Mouse (Mus musculus) layer of hippocampus, adult 8-10 months (tissue): ENCODE measurements at regions not wholly inside any gene's neighbourhood (a gene's known extent, or its start where the extent isn't known, plus 50 kb on each side); places are given as distances from the start of the nearest gene placed in this dataset.

ENCODE experiments used
- DNase-seq, 2 experiments: peaks; one replicate each; pipeline ENCODE4 v3.0.0; 2022; ENCODE audit warnings: low spot score in 2 of 2

DNA sequence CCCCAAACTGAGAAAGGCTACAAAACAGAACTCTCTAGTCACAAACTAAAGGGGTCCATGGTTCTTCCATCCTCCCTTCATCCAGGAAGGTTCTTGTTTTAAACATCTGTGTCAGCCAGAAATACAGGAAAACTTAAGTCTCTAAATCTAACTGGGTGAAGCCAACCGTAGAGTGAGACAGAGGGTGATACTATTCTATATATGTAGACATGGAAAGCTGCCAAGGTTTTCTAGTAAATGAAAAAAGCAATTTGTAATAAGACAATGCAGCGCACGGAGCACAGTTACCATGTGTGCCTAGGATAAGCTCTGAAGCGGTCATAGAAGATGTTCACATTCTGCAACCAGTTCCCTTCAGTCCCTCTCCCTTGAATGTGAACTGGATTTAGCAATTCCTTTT, 55.4 kb downstream of the Ppp1r3c start:
- no peak for DNase-seq

DNA sequence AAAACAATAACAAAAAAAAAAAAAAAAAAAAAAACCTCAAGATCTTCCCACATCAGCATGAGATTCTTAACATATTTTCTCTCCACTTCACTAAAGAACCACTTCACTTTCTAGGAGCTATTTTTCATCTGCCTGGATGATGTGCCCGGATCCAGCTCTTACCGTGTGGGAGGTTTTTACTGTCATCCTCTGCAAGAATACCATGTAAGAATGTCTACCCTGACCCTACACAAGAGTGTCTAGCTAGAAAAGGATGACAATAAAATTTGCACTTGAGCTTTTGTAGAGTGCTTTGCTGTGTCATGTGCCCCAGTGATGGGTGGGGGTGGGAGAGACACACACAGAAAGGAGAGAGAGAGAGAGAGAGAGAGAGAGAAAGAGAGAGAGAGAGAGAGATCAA, 56.1 kb downstream of the Ppp1r3c start:
- no peak for DNase-seq

DNA sequence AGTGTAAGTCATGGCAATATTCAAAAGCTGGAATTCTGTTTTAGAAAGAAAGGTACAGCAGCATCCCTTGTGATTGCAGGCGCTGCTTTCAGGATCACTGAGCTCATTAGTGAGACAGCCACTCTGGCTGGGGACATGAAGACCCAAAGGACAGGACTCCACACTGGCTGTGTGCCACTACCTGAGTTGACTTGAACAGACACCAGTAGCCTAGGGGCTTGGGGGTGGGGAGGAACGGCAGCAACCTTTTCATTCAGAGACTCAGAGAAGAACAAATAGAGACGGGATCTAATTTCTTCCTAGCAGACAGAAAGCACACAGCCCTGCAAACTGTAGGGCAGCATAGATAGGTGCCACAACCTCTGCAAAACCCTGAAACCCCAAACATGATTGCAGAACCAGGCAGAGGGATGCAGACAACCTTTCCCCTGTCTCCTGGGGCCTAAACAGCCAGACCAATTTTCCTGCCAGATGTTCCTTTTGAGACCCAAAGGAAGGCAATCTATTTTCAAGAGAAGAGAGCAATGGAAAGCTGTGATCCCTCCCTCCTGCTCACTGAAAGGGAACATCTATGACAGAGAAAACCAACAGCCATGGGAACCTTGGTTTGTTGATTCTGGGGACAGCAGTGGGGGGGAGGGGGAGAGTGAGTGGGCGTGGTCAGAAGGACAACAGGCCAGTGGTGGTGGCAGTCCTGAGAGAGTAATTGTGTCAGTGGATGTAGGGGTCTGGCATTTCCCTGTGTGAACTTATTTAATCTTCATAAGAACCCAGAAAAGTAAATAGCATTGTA, 57.2 kb downstream of the Ppp1r3c start:
- no peak for DNase-seq

DNA sequence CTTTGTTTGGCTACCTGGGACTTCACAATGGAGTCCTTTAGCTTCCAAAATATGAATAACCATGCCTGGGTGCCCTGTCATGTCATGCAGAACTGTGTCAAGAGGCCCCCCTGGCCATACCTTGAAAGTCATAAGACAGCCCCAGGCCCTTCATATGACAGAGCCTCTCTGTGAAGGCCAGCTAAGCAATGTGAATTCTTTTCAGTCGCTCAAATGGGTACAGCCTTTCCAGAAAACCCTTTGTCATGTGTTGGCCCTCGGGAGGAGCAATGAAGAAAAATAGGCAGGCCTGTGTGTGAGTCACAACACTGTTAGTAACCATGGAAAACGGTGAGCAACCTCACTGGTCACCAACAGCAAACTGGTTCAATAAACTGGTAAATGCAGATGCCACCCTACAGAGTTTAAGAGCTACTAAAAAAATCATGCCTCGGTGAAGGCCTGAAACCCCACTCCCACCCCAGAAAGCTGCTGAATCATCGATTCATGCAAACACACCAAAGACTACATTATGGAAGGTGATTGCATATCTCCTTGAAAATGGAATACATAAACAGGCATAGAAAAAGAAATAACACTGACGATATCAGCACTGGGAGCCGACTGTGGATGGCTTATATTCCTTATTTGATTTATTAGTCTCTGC, 57.9 kb downstream of the Ppp1r3c start:
- DNase-seq, result no peak

DNA sequence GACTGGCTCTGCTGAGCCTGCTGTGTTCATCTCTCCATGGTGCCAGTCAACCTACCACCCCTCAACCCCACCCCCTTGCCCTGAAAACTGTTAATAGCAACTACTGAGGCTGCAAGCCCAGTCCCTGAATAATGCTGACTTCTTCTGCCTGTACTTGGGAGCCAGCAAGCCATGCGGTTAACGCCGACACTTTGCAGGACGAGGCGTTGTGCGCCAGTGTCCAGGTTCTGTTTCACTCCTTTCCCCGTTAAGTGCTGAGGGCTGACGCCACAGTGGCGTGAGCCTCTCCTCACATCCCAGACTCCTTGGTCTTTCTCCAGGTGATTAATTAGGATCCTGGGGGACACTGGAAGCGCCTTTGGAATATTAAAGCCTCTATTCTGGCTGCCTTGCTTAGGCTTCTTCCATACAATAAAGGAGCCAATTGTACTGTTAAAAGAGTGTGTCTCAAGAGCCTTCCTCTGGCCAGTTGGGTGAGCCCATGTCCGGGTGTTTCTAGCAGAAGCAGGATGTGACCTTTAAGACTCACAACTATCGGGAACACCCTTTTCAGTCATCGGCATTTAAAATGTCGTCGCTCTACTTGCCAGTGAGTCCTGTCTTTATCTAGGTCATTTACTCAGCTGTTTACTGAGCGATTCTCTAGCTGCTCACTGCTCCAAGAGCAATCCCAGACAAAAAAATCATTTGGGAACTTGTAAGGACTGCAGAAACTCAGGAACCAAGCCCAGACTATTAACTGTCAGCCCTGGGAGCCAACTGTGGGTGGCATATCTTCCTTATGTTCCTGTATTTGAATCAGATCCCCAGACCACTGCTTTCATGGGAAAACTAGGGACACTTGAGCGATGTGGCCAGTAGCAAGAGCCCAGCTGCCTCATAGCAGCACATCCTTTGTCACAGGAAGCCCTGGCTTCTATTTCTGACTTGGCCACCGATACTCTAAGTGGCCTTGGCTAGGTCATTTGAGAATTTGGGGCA, 59.1 kb downstream of the Ppp1r3c start:
- DNase-seq, result peak; percentile 43 to 54

DNA sequence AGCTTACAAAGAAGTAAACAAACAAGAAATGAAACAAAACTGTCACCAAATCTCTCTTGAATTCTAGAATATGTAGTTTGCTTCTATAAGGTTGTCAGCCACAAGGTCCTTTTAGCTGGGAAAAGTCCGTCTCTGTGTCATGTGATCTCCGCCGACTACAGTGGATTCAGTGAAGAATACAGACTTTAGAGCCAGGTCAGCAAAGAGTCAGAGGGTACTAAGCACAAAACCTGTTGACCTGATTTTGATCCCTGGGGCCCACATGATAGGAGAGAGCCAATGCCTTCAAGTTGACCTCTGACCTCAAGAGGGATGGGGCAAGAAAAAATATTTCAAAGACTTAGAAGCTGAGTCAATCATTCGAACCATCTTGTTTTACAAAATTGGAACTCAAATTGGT, 61.5 kb downstream of the Ppp1r3c start:
- no peak for DNase-seq

DNA sequence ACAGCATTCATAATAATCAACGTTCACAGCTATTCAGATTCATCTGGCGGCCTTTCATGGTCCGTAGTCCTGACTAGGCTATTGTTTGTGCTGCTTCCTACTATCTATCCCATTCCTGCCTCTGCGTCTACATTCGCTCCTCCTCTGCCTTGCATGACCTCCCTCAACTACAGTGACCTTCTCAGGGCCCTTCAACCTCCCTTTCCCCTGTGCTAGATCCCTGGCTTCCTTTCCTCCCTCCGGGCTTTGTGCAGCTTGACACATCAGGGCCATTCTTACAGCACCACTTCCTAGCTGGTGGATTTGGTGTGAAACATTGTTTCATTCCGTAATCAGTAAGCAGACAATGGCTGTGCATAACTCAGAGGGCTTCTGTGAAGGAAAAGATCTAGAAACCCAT, 65.6 kb downstream of the Ppp1r3c start:
- DNase-seq, result no peak
